Mouse (Mus musculus) midbrain, postnatal 0 days (tissue): Measurements from ENCODE around the gene Abcg3. TPM values are rescaled to one million over a fixed set of nuclear protein-coding genes. Genes with fewer than 3 reads are reported as not detected.
"Not testable (repeated sequence)": the region's sequence is repeated elsewhere in the genome, so short reads cannot be mapped to it uniquely, and the experiment has no call there.

Experiments used
- ATAC-seq: fragments of 200-750 bp; cut with Nextera tagmentation; 2 replicates; pipeline ENCODE4 v1.8.0; 2017; ENCODE audit warnings: moderate number of reproducible peaks, mild to moderate bottlenecking, moderate TSS enrichment, moderate library complexity; ENCODE audit not compliant: low FRiP score
- DNase-seq: peaks from one replicate; pipeline ENCODE4 v3.0.0-alpha.2; 2015; ENCODE audit warnings: low spot score
- H3K27ac ChIP-seq: fragments of 300-500 bp; sonication (generic); 2 replicates; pipeline ENCODE4 v1.5.1; 2014; ENCODE audit warnings: low read depth, mild to moderate bottlenecking, low read length, mixed read lengths
- H3K27me3 ChIP-seq: fragments of 300-500 bp; sonication (generic); 2 replicates; pipeline ENCODE4 v1.6.1; 2014; ENCODE audit warnings: low read length, control low read depth, mixed read lengths; ENCODE audit not compliant: insufficient read depth
- H3K36me3 ChIP-seq: fragments of 300-500 bp; sonication (generic); 2 replicates; pipeline ENCODE4 v1.6.1; 2014; ENCODE audit warnings: low read length, control low read depth, mixed read lengths; ENCODE audit not compliant: insufficient read depth
- H3K4me1 ChIP-seq: fragments of 300-500 bp; sonication (generic); 2 replicates; pipeline ENCODE4 v1.6.1; 2014; ENCODE audit warnings: mild to moderate bottlenecking, control low read depth, antibody characterized with exemption, low read length, mixed read lengths; ENCODE audit not compliant: insufficient read depth
- H3K4me2 ChIP-seq: fragments of 300-500 bp; sonication (generic); 2 replicates; pipeline ENCODE4 v1.6.1; 2014; ENCODE audit warnings: low read depth, mild to moderate bottlenecking, low read length, mixed read lengths; ENCODE audit not compliant: poor library complexity, severe bottlenecking
- H3K4me3 ChIP-seq: fragments of 300-500 bp; sonication (generic); 2 replicates; pipeline ENCODE4 v1.5.1; 2014; ENCODE audit warnings: low read depth, mild to moderate bottlenecking, low read length, moderate library complexity
- H3K9ac ChIP-seq: fragments of 300-500 bp; sonication (generic); replicated peaks from 2 replicates; pipeline ENCODE4 v1.6.1; 2014; ENCODE audit warnings: mild to moderate bottlenecking, low read length, moderate library complexity, mixed read lengths; ENCODE audit not compliant: poor library complexity, severe bottlenecking
- H3K9me3 ChIP-seq: fragments of 300-500 bp; sonication (generic); 2 replicates; pipeline ENCODE4 v1.6.1; 2016; ENCODE audit warnings: low read length, control low read depth
- CTCF ChIP-seq: IDR thresholded peaks from 2 replicates; pipeline ENCODE4 v1.5.1; 2016; ENCODE audit warnings: antibody characterized with exemption, mild to moderate bottlenecking
- WGBS: fragments of 180-500 bp; shearing (Covaris S2); extraction: QIAGEN DNeasy Blood & Tissue Kit; methylation state at CpG from one replicate; pipeline ENCODE4 v1.1.7; 2014; 5-methylcytosine and 5-hydroxymethylcytosine counted together
- polyA plus RNA-seq: library from polyadenylated mRNA; unstranded; fragments of >200 nt; fragmentation: Nextera tagmentation; extraction: Ambion mirVana; gene quantifications from 2 replicates; pipeline ENCODE4 v1.2.1, GENCODE M21; 2015
- total RNA-seq: library from RNA; depleted of rRNA; stranded (reverse); fragments of >200 nt; gene quantifications from 2 replicates; pipeline ENCODE4 v1.2.3, GENCODE M21; 2014

Gene Abcg3
- total and polyA plus RNA-seq, 2 experiments from 2014 or later: 0.43 to 0.49 TPM

- DNase-seq: peak; percentile 50
- TF ChIP-seq CTCF: peak; percentile 61
- WGBS: 55% methylated on average over 1 of the region's 1 CpGs
Observed at GRCm38 (mm10) chr5:104986706-104987105, 4.2 kb upstream of the Abcg3 start.

GRCm38 (mm10) chr5:104979040-104979513, 3.4 kb downstream of the Abcg3 start:
- no peak overlapping the region for H3K27ac ChIP-seq
- H3K27me3 ChIP-seq: no peaks in the 10 kb centered on the region
- H3K4me2 ChIP-seq: no peak overlapping the region
- no peaks in the 10 kb centered on the region for H3K4me1 ChIP-seq
- no peak overlapping the region for H3K4me3 ChIP-seq
- H3K36me3 ChIP-seq: no peaks in the 10 kb centered on the region
- TF ChIP-seq CTCF: no peak
- DNase-seq (no peak), ATAC-seq (no peak)
- H3K9me3 ChIP-seq: no peaks in the 10 kb centered on the region
- whole genome bisulfite sequencing: 63% methylated on average over 2 of the region's 2 CpGs
- no peak overlapping the region for H3K9ac ChIP-seq

More at GRCm38 (mm10) chr5:104986706-104987105, 4.2 kb upstream of the Abcg3 start:
- H3K4me3 ChIP-seq: no peak overlapping the region
- no peaks in the 10 kb centered on the region for H3K9me3 ChIP-seq
- no peak overlapping the region for H3K9ac ChIP-seq
- ATAC-seq: no peak
- no peaks in the 10 kb centered on the region for H3K36me3 ChIP-seq
- no peaks in the 10 kb centered on the region for H3K4me1 ChIP-seq
- no peaks in the 10 kb centered on the region for H3K27me3 ChIP-seq
- no peak overlapping the region for H3K27ac ChIP-seq
- no peak overlapping the region for H3K4me2 ChIP-seq

GRCm38 (mm10) chr5:104958141-104958793, 24.3 kb downstream of the Abcg3 start:
- H3K4me3 ChIP-seq: no peak overlapping the region
- H3K27me3 ChIP-seq: no peaks in the 10 kb centered on the region
- no peaks in the 10 kb centered on the region for H3K9me3 ChIP-seq
- no peak for TF ChIP-seq CTCF
- no peak for ATAC-seq
- no peak overlapping the region for H3K27ac ChIP-seq
- peak; percentile 6 for DNase-seq
- 82% methylated on average over 2 of the region's 2 CpGs for WGBS
- H3K4me2 ChIP-seq: no peak overlapping the region
- no peaks in the 10 kb centered on the region for H3K4me1 ChIP-seq
- H3K36me3 ChIP-seq: no peaks in the 10 kb centered on the region
- H3K9ac ChIP-seq: no peak overlapping the region

GRCm38 (mm10) chr5:104955208-104955607, 27.3 kb downstream of the Abcg3 start:
- H3K27ac ChIP-seq: no peak overlapping the region
- no peaks in the 10 kb centered on the region for H3K9me3 ChIP-seq
- ATAC-seq (no peak), DNase-seq (no peak)
- no peak for TF ChIP-seq CTCF
- H3K4me1 ChIP-seq: no peaks in the 10 kb centered on the region
- WGBS: 92% methylated on average over 3 of the region's 3 CpGs
- H3K36me3 ChIP-seq: no peaks in the 10 kb centered on the region
- H3K27me3 ChIP-seq: no peaks in the 10 kb centered on the region
- H3K4me3 ChIP-seq: no peak overlapping the region
- no peak overlapping the region for H3K9ac ChIP-seq
- no peak overlapping the region for H3K4me2 ChIP-seq

- no peaks in the 10 kb centered on the region for H3K36me3 ChIP-seq
- WGBS: 81% methylated on average over 1 of the region's 1 CpGs
- no peak for DNase-seq
- no peak overlapping the region for H3K4me3 ChIP-seq
- no peaks in the 10 kb centered on the region for H3K9me3 ChIP-seq
- H3K4me1 ChIP-seq: no peaks in the 10 kb centered on the region
- H3K27ac ChIP-seq: no peak overlapping the region
- no peak for TF ChIP-seq CTCF
- H3K27me3 ChIP-seq: no peaks in the 10 kb centered on the region
- ATAC-seq: no peak
- H3K9ac ChIP-seq: no peak overlapping the region
- no peak overlapping the region for H3K4me2 ChIP-seq
Observed at GRCm38 (mm10) chr5:104946951-104947350, 35.6 kb downstream of the Abcg3 start.

- Histone ChIP-seq H3K27ac (no peak overlapping the region), H3K4me3 (no peak overlapping the region), H3K9me3 (no peaks in the 10 kb centered on the region), H3K9ac (no peak overlapping the region), H3K36me3 (no peaks in the 10 kb centered on the region), H3K4me1 (no peaks in the 10 kb centered on the region), H3K27me3 (no peaks in the 10 kb centered on the region), H3K4me2 (no peak overlapping the region)
- no peak for DNase-seq
- 91% methylated on average over 7 of the region's 7 CpGs for WGBS
- no peak for TF ChIP-seq CTCF
- no peak for ATAC-seq
Observed at GRCm38 (mm10) chr5:104934148-104934547, 48.4 kb downstream of the Abcg3 start.

GRCm38 (mm10) chr5:104906556-104906955, 76.0 kb downstream of the Abcg3 start:
- not testable (repeated sequence) for H3K9ac ChIP-seq, H3K4me2 ChIP-seq, H3K9me3 ChIP-seq, DNase-seq, H3K27ac ChIP-seq, H3K36me3 ChIP-seq, ATAC-seq, H3K27me3 ChIP-seq, H3K4me3 ChIP-seq, H3K4me1 ChIP-seq
- WGBS: 88% methylated on average over 5 of the region's 5 CpGs
